Mouse (Mus musculus) Patski (cell line): ENCODE data around the gene Gm13088. TPM values are rescaled to one million over a fixed set of nuclear protein-coding genes. Genes with fewer than 3 reads are reported as not detected.
"Not testable (repeated sequence)": the region's sequence is repeated elsewhere in the genome, so short reads cannot be mapped to it uniquely, and the experiment has no call there.

Experiments used
- ATAC-seq: fragments of 100-300 bp; one replicate; pipeline ENCODE4 v1.8.0; 2021
- CTCF ChIA-PET: fragments of 350-600 bp; sonication (Branson Sonifier 250); formaldehyde crosslinking; loops from one replicate; lab custom pipeline; 2022; ENCODE audit warnings: inconsistent platforms; lab: Charles Lee
- POLR2A ChIA-PET: fragments of 350-600 bp; sonication (Branson Sonifier 250); formaldehyde crosslinking; loops from one replicate; lab custom pipeline; 2022; ENCODE audit warnings: antibody characterized with exemption, inconsistent platforms; lab: Charles Lee
- DNase-seq: peaks from one replicate; pipeline ENCODE4 v3.0.0-alpha.2; 2011; ENCODE audit warnings: low read depth, low spot score
- H3K27me3 ChIP-seq: fragments of 371-371 bp; one replicate; pipeline ENCODE4 v1.5.1; 2021
- CTCF ChIP-seq: fragments of 100-300 bp; IDR thresholded peaks from one replicate; pipeline ENCODE4 v1.5.1; 2021
- in situ Hi-C: fragments of 300-500 bp; cut with MboI; formaldehyde crosslinking; loops from 3 replicates; pipeline ENCODE4 v1.11.1; 2018; ENCODE audit warnings: low pct_unique_long_range_greater_than_20kb, mixed read lengths
- polyA plus RNA-seq: library from polyadenylated mRNA; unstranded; gene quantifications from one replicate; pipeline ENCODE4 v1.2.3, GENCODE M21; 2021

The Gm13088 gene
- not detected for polyA plus RNA-seq

DNA sequence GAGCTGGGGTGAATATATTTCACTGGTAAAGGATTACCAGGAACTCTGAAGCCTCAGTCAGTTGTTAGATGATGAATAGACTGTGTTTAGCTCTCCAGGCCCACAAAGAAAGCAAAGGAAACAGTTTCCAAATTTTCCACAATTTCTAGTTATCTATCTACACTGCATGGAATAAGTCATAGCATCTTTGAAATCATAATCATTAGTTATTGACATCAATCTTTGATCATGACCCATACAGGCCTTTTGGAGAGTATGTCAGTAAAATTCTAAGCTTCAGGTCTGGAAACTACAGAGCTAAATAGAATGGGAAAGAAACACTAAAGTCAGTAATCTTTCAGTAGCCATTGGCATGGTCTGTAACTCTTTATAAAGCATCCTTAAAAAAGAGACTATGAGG is at the start of gene Gm13088:
Gene Gm13088 (minus strand): TSS at position 101 of the 400 bp plus-strand sequence.
- CTCF ChIA-PET, H3K27me3 ChIP-seq, ATAC-seq, DNase-seq, POLR2A ChIA-PET: not testable (repeated sequence)
- in situ Hi-C loops, result loop anchor here (10.0 kb wide), 1 partner anchor 198 kb away; no protein-coding TSS in a partner anchor

DNA sequence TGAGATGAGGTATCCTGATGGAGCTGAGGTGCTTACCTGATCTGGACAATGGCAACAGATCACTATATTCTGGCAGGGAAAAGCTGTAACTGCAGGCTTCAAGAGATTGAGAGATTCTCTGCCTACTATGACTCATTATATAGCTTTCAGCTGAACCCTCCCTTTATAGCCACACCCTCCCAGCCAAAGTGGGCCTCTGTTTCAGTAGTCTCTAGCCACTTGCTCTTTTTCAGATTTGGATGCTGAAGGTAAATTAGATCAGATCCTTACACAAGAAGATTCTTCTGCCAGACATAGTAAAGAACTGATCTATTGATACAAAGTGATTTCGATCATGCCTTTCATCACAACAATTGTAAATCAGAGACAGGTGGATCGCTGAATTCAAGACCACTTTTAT is 45.6 kb upstream of the Gm13088 start, which contains the start of gene Gm13089:
Gene Gm13089 (minus strand): TSS at position 101 of the 400 bp plus-strand sequence.
- POLR2A ChIA-PET, result no interaction called here
- no peaks in the 10 kb centered on the region for H3K27me3 ChIP-seq
- CTCF ChIA-PET, result no interaction called here
- DNase-seq, result no peak
- ATAC-seq, result no peak
- in situ Hi-C loops, result no loop called here
- no peak for TF ChIP-seq CTCF

DNA sequence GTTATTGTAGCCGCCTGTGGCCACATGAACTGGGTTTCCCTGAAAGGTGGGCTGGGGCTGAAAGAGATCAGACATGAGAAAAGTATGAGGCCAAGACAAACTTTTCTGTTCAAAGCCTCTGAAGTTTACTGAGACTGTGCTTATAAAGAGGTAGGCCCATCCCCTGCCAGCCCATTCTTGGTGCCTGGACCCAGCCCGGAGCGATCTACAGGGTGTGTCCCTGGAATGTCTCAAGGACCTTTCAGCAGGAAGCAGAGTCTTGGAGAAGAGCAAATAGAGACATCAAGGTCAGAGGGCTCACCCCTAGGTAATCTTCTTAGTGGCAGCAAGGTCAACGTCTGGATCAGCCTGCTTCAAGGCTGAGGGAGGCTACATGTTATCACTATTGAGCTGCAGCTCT is 38.9 kb downstream of the Gm13088 start:
- POLR2A ChIA-PET, ATAC-seq, CTCF ChIA-PET, DNase-seq, in situ Hi-C loops, H3K27me3 ChIP-seq: not testable (repeated sequence)

- H3K27me3 ChIP-seq, POLR2A ChIA-PET, CTCF ChIA-PET, ATAC-seq, in situ Hi-C loops, DNase-seq: not testable (repeated sequence)
These were observed 42.3 kb downstream of the Gm13088 start, which contains the start of gene Gm13083 for GRCm38 (mm10) chr4:143614703-143615102. Gm13083 (plus strand) TSS chr4:143615003.

DNA sequence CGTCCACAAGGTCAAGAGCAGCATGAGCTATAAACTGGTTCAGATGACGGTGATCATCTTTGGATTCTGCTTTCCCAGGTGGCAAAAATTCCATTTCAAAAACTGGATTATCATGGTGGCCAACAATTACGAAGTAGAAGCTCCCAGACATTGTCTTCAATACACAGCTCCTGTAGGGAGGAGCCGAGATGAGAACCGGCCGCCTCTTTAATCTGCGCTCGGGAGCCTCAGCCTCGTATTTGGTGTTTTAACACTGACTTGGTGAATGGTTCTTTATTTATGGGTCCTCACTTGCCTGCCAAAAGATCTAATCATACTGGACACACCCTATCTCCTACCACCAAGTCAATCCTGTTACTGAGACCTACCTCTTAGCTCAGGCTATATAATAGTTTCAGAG is 45.1 kb downstream of the Gm13088 start:
- in situ Hi-C loops, result not testable (repeated sequence)

More for the DNA sequence above, 45.1 kb downstream of the Gm13088 start:
- POLR2A ChIA-PET, DNase-seq, CTCF ChIA-PET, H3K27me3 ChIP-seq, ATAC-seq: not testable (repeated sequence)

Other genes with a start within 250 kb of the Gm13088 start
- 17.4 TPM for gene Pramef8, start 244.8 kb downstream of the Gm13088 start, polyA plus RNA-seq
- not detected for gene Oog4, start 206.9 kb downstream of the Gm13088 start, polyA plus RNA-seq
- gene Gm13043, start 145.9 kb downstream of the Gm13088 start, polyA plus RNA-seq, result not detected
- not detected for gene Gm13040, start 121.3 kb downstream of the Gm13088 start, polyA plus RNA-seq
- gene BC080695, start 105.5 kb downstream of the Gm13088 start, polyA plus RNA-seq, result not detected
- not detected for gene Gm13057, start 105.5 kb downstream of the Gm13088 start, polyA plus RNA-seq
- not detected for gene Gm13083, start 42.2 kb downstream of the Gm13088 start, polyA plus RNA-seq
- gene Gm13089, start 45.5 kb upstream of the Gm13088 start, polyA plus RNA-seq, result not detected
- not detected for gene Gm13078, start 62.2 kb upstream of the Gm13088 start, polyA plus RNA-seq
- gene Gm13023, start 132.1 kb upstream of the Gm13088 start, polyA plus RNA-seq, result not detected
- not detected for gene Gm13084, start 158.8 kb upstream of the Gm13088 start, polyA plus RNA-seq
- gene Gm13103, start 189.3 kb upstream of the Gm13088 start, polyA plus RNA-seq, result not detected
- gene Pramef6, start 243.1 kb upstream of the Gm13088 start, polyA plus RNA-seq, result not detected